Mouse (Mus musculus) embryonic fibroblast, embryonic 13.5 days (primary cell): ENCODE results near the gene Pld1.

Source experiments
- CTCF ChIP-seq: IDR thresholded peaks from 2 replicates; pipeline ENCODE4 v1.5.1; 2011; ENCODE audit warnings: mild to moderate bottlenecking, control low read depth, low read length, moderate library complexity, borderline replicate concordance; ENCODE audit not compliant: insufficient read depth
- POLR2A ChIP-seq: IDR thresholded peaks from 2 replicates; pipeline ENCODE4 v1.6.1; 2011; ENCODE audit warnings: low read depth, mild to moderate bottlenecking, control low read depth, low read length, moderate library complexity

GRCm38 (mm10) chr3:28034707-28035333 lies 96.3 kb downstream of the Pld1 start:
- TF ChIP-seq CTCF (no peak), POLR2A (no peak)
